Mouse (Mus musculus) kidney, adult 2 months (tissue): Measurements from ENCODE around the gene Scyl1.

Experiments used
- CTCF ChIP-seq: fragments of 200-500 bp; conservative IDR thresholded peaks from 2 replicates; pipeline ENCODE4 v1.5.1; 2011; ENCODE audit warnings: low read depth, mild to moderate bottlenecking, control low read depth, low read length, moderate library complexity, mixed read lengths; ENCODE audit not compliant: insufficient read depth, insufficient read length
- POLR2A ChIP-seq: fragments of 200-500 bp; IDR thresholded peaks from one replicate; pipeline ENCODE4 v1.6.1; 2011; ENCODE audit warnings: low read depth, low read length, control low read depth

- TF ChIP-seq POLR2A (no peak), CTCF (no peak)
These were observed 27.6 kb downstream of the Scyl1 start for GRCm38 (mm10) chr19:5743576-5743975.
